Mouse (Mus musculus): ENCODE data around the gene Kpna1. TPM values are rescaled to one million over a fixed set of nuclear protein-coding genes. Genes with fewer than 3 reads are reported as not detected.

Gene Kpna1
- polyA plus RNA-seq, 2 experiments: 10.9 to 35.0 TPM

GRCm38 (mm10) chr16:36043073-36043472 lies 64.5 kb downstream of the Kpna1 start:
- Histone ChIP-seq H3K27ac (no peak overlapping the region), H3K4me2 (ENCODE audit: low read depth) (no peak overlapping the region), H3K27me3 (ENCODE audit: control insufficient read depth, insufficient read depth, low read length) (no peaks in the 10 kb centered on the region), H3K4me3 (ENCODE audit: insufficient read depth in 1 of 2, low read depth in 2 of 2, low read length in 2 of 2) (no peak overlapping the region), H3K4me1 (replicated peaks; ENCODE audit: control insufficient read depth in 2 of 2, insufficient read depth in 2 of 2, low read length in 1 of 2) (peaks cover 6 to 16% of the 10 kb centered on the region in 2 experiments), H3K9ac (replicated peaks) (no peak overlapping the region), H3K9me3 (ENCODE audit: control insufficient read depth, low read length) (no peaks in the 10 kb centered on the region), H3K36me3 (replicated peaks; ENCODE audit: control insufficient read depth, insufficient read depth, low read depth) (peaks cover 18% of the 10 kb centered on the region)
- ATAC-seq (ENCODE audit: insufficient read depth) (no peak), DNase-seq (ENCODE audit: low read depth in 3 of 3, low spot score in 3 of 3) (no peak)
- TF ChIP-seq CTCF (IDR thresholded peaks at IDR 0.05; ENCODE audit: low read depth) (no peak), EP300 (IDR thresholded peaks at IDR 0.05; ENCODE audit: low read depth) (no peak)
- 79% methylated on average over 10 of the region's 10 CpGs for WGBS (ENCODE audit: insufficient replicate concordance)

- no peak for TF ChIP-seq EP300 (IDR thresholded peaks at IDR 0.05; ENCODE audit: low read depth)
- TF ChIP-seq CTCF (IDR thresholded peaks at IDR 0.05; ENCODE audit: low read depth): no peak
- Histone ChIP-seq H3K27ac (no peak overlapping the region), H3K27me3 (ENCODE audit: control insufficient read depth, insufficient read depth, low read length) (no peaks in the 10 kb centered on the region), H3K4me1 (replicated peaks; ENCODE audit: control insufficient read depth in 2 of 2, insufficient read depth in 2 of 2, low read length in 1 of 2) (peaks cover 6 to 16% of the 10 kb centered on the region in 2 experiments), H3K4me2 (ENCODE audit: low read depth) (no peak overlapping the region), H3K4me3 (ENCODE audit: insufficient read depth in 1 of 2, low read depth in 2 of 2, low read length in 2 of 2) (no peak overlapping the region), H3K36me3 (replicated peaks; ENCODE audit: control insufficient read depth, insufficient read depth, low read depth) (peaks cover 20% of the 10 kb centered on the region), H3K9me3 (ENCODE audit: control insufficient read depth, low read length) (no peaks in the 10 kb centered on the region), H3K9ac (replicated peaks) (no peak overlapping the region)
- no peak for DNase-seq (ENCODE audit: low read depth in 3 of 3, low spot score in 3 of 3)
- no peak for ATAC-seq (ENCODE audit: insufficient read depth)
- 79% methylated on average over 4 of the region's 4 CpGs for WGBS (ENCODE audit: insufficient replicate concordance)
These were observed 65.4 kb downstream of the Kpna1 start for GRCm38 (mm10) chr16:36043964-36044363.

GRCm38 (mm10) chr16:36047538-36047937 lies 69.0 kb downstream of the Kpna1 start:
- no peak for ATAC-seq (ENCODE audit: insufficient read depth)
- TF ChIP-seq CTCF (IDR thresholded peaks at IDR 0.05; ENCODE audit: low read depth) (peak; percentile 25; the same call in 1 of the 2 replicates), EP300 (IDR thresholded peaks at IDR 0.05; ENCODE audit: low read depth) (no peak)
- WGBS (ENCODE audit: insufficient replicate concordance): 80% methylated on average over 4 of the region's 4 CpGs
- DNase-seq (ENCODE audit: low read depth in 3 of 3, low spot score in 3 of 3): no peak
- Histone ChIP-seq H3K36me3 (replicated peaks; ENCODE audit: control insufficient read depth, insufficient read depth, low read depth) (peaks cover 42% of the 10 kb centered on the region), H3K4me1 (replicated peaks; ENCODE audit: control insufficient read depth in 2 of 2, insufficient read depth in 2 of 2, low read length in 1 of 2) (peaks cover 0 to 1% of the 10 kb centered on the region in 2 experiments; a peak in 1 of 4 replicates), H3K9me3 (ENCODE audit: control insufficient read depth, low read length) (no peaks in the 10 kb centered on the region), H3K9ac (replicated peaks) (no peak overlapping the region), H3K27ac (no peak overlapping the region), H3K27me3 (ENCODE audit: control insufficient read depth, insufficient read depth, low read length) (no peaks in the 10 kb centered on the region), H3K4me2 (ENCODE audit: low read depth) (no peak overlapping the region), H3K4me3 (ENCODE audit: insufficient read depth in 1 of 2, low read depth in 2 of 2, low read length in 2 of 2) (no peak overlapping the region)

DNA sequence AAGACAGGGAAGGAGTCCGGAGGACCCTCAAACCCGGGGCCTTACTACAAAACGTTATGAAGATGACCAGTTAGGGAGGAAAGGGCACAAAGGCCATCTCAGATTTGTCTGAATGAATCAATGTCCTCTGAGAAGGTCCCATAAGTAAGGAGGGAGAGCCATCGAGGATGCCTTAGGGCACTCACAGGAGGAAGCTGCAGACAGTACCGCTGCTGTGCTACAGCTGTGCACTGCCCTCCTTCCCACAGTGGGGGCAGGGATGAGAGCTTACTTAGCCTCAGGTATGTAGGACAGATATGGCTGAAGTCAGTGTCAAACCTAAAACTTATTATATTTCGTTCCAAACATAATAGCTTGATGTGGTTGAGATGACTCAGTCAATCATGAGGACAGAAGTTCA lies 72.9 kb downstream of the Kpna1 start:
- H3K36me3 ChIP-seq (replicated peaks; ENCODE audit: control insufficient read depth, insufficient read depth, low read depth): peaks cover 30% of the 10 kb centered on the region
- no peak overlapping the region for H3K27ac ChIP-seq
- no peaks in the 10 kb centered on the region for H3K4me1 ChIP-seq (replicated peaks; ENCODE audit: control insufficient read depth in 2 of 2, insufficient read depth in 2 of 2, low read length in 1 of 2)
- WGBS (ENCODE audit: insufficient replicate concordance): 74% methylated on average over 6 of the region's 6 CpGs
- no peak for DNase-seq (ENCODE audit: low read depth in 3 of 3, low spot score in 3 of 3)
- no peaks in the 10 kb centered on the region for H3K9me3 ChIP-seq (ENCODE audit: control insufficient read depth, low read length)
- TF ChIP-seq EP300 (IDR thresholded peaks at IDR 0.05; ENCODE audit: low read depth): no peak
- TF ChIP-seq CTCF (IDR thresholded peaks at IDR 0.05; ENCODE audit: low read depth): no peak
- no peak overlapping the region for H3K4me3 ChIP-seq (ENCODE audit: insufficient read depth in 1 of 2, low read depth in 2 of 2, low read length in 2 of 2)
- H3K27me3 ChIP-seq (ENCODE audit: control insufficient read depth, insufficient read depth, low read length): no peaks in the 10 kb centered on the region
- no peak overlapping the region for H3K4me2 ChIP-seq (ENCODE audit: low read depth)
- no peak for ATAC-seq (ENCODE audit: insufficient read depth)
- H3K9ac ChIP-seq (replicated peaks): no peak overlapping the region

DNA sequence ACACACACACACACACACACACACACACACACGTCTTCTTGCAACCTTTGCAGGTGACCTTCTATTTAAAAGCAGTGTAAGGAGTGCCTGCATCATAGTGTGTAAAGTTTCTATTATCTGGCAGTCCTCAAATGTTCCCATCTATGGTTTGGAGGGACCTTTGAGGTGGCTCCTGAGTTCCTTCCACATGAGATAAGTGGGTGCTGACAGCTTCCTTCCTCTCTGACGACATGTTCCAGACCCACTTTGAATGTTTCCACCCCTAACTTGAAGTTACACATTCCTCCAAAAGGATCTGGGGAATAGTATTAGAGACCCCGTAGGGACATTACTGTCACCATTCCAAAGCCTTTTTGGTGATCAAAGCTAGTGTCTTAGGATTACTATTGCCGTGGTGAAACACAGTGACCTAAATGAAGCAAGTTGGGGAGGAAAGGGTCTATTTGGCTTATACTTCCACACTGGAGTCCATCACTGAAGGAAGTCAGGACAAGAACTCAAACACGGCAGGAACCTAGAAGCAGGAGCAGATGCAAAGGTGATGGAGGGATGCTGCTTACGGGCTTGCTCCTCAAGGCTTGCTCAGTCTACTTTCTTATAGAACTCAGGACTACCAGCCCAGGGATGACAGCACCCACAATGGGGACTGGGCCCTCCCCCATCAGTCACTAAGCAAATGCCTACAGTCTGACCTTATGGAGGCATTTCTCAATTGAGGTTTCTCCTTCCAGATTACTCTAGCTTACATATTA lies 75.2 kb downstream of the Kpna1 start:
- H3K27me3 ChIP-seq (ENCODE audit: control insufficient read depth, insufficient read depth, low read length): no peaks in the 10 kb centered on the region
- peaks cover 22% of the 10 kb centered on the region for H3K36me3 ChIP-seq (replicated peaks; ENCODE audit: control insufficient read depth, insufficient read depth, low read depth)
- H3K9me3 ChIP-seq (ENCODE audit: control insufficient read depth, low read length): no peaks in the 10 kb centered on the region
- H3K4me2 ChIP-seq (ENCODE audit: low read depth): no peak overlapping the region
- H3K4me1 ChIP-seq (replicated peaks; ENCODE audit: control insufficient read depth in 2 of 2, insufficient read depth in 2 of 2, low read length in 1 of 2): 0 out of 4 replicates have a peak, but pooled peaks cover under 1 to 1% of the 10 kb centered on the region in 2 experiments
- DNase-seq (ENCODE audit: low read depth in 3 of 3, low spot score in 3 of 3) (no peak), ATAC-seq (ENCODE audit: insufficient read depth) (no peak)
- TF ChIP-seq EP300 (IDR thresholded peaks at IDR 0.05; ENCODE audit: low read depth) (no peak), CTCF (IDR thresholded peaks at IDR 0.05; ENCODE audit: low read depth) (no peak)
- no peak overlapping the region for H3K4me3 ChIP-seq (ENCODE audit: insufficient read depth in 1 of 2, low read depth in 2 of 2, low read length in 2 of 2)
- WGBS (ENCODE audit: insufficient replicate concordance): 64% methylated on average over 6 of the region's 6 CpGs
- H3K9ac ChIP-seq (replicated peaks): no peak overlapping the region
- no peak overlapping the region for H3K27ac ChIP-seq

All from liver, embryonic 14.5 days (tissue).